Mouse (Mus musculus): Measurements from ENCODE around the gene Tubb4a. TPM values are rescaled to one million over a fixed set of nuclear protein-coding genes. Genes with fewer than 3 reads are reported as not detected.

Gene Tubb4a
- polyA plus RNA-seq, 1 experiment from 2014 or later, result 121 TPM

DNA sequence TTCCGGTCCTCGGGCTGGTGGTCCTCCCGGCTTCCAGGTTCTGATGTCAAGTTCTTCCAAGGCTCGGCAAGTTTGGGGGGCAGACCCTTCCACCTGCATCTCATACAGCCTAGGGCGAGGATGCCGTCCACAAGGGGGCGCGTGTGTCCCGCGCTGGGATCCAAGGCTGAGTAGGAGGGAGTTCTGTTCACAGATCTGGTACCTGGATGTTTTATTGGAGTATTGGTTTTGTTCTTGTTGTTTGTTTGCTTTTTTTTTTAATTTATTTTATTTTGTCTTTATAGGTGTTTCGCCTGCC, 9.0 kb upstream of the Tubb4a start:
- Histone ChIP-seq H3K9me3 (no peaks in the 10 kb centered on the region), H3K27ac (no peak overlapping the region), H3K4me3 (replicated peaks) (peak overlapping the region; percentile 12), H3K36me3 (replicated peaks) (no peaks in the 10 kb centered on the region), H3K27me3 (0 out of 2 replicates have a peak, but pooled peaks cover 3% of the 10 kb centered on the region), H3K4me2 (peak overlapping the region; percentile 53), H3K9ac (no peak overlapping the region), H3K4me1 (peaks cover 16% of the 10 kb centered on the region)
- WGBS, result 2% methylated on average over 11 of the region's 11 CpGs
- peak; percentile 84 for ATAC-seq (ENCODE audit: low FRiP score)

- under 1% methylated on average over 18 of the region's 19 CpGs for WGBS
- H3K27ac ChIP-seq, result no peak overlapping the region; the same call in 1 of the 2 replicates
These were observed 8.5 kb upstream of the Tubb4a start for GRCm38 (mm10) chr17:57095855-57096622.

GRCm38 (mm10) chr17:57094222-57094621, 6.6 kb upstream of the Tubb4a start:
- Histone ChIP-seq H3K4me3 (replicated peaks) (no peak overlapping the region), H3K4me1 (peaks cover 12% of the 10 kb centered on the region; the same call in 1 of the 2 replicates), H3K27ac (no peak overlapping the region), H3K36me3 (replicated peaks) (no peaks in the 10 kb centered on the region), H3K27me3 (peaks cover 3% of the 10 kb centered on the region; the same call in 1 of the 2 replicates), H3K4me2 (no peak overlapping the region), H3K9ac (no peak overlapping the region), H3K9me3 (no peaks in the 10 kb centered on the region)
- ATAC-seq (ENCODE audit: low FRiP score), result no peak
- WGBS, result 93% methylated on average over 3 of the region's 3 CpGs

More at GRCm38 (mm10) chr17:57095855-57096622, 8.5 kb upstream of the Tubb4a start:
- peak overlapping the region; percentile 44; the same call in 1 of the 2 replicates for H3K9ac ChIP-seq
- peak; percentile 85 for ATAC-seq (ENCODE audit: low FRiP score)
- H3K4me1 ChIP-seq, result peaks cover 16% of the 10 kb centered on the region
- H3K36me3 ChIP-seq (replicated peaks), result no peaks in the 10 kb centered on the region
- H3K9me3 ChIP-seq, result no peaks in the 10 kb centered on the region
- peak overlapping the region; percentile 53 for H3K4me2 ChIP-seq
- 0 out of 2 replicates have a peak, but pooled peaks cover 3% of the 10 kb centered on the region for H3K27me3 ChIP-seq
- peak overlapping the region; percentile 12 for H3K4me3 ChIP-seq (replicated peaks)

- no peaks in the 10 kb centered on the region for H3K9me3 ChIP-seq
- peaks cover 10% of the 10 kb centered on the region for H3K36me3 ChIP-seq (replicated peaks)
- no peak overlapping the region for H3K27ac ChIP-seq
- no peak for ATAC-seq (ENCODE audit: low FRiP score)
- H3K4me2 ChIP-seq, result peak overlapping the region; percentile 67
- peaks cover 21% of the 10 kb centered on the region for H3K4me1 ChIP-seq
- 92% methylated on average over 11 of the region's 11 CpGs for WGBS
- no peak overlapping the region; the same call in 1 of the 2 replicates for H3K4me3 ChIP-seq (replicated peaks)
- H3K9ac ChIP-seq, result 0 out of 2 replicates have a peak overlapping the region, but pooled peaks have one; percentile 71
- peaks cover 3% of the 10 kb centered on the region; the same call in 1 of the 2 replicates for H3K27me3 ChIP-seq
These were observed 1.4 kb downstream of the Tubb4a start for GRCm38 (mm10) chr17:57085970-57086757.

- H3K36me3 ChIP-seq (replicated peaks), result peaks cover 26% of the 10 kb centered on the region
- 0 out of 2 replicates have a peak, but pooled peaks cover 3% of the 10 kb centered on the region for H3K27me3 ChIP-seq
- H3K4me1 ChIP-seq, result peaks cover 17% of the 10 kb centered on the region
- ATAC-seq (ENCODE audit: low FRiP score), result no peak
- H3K4me2 ChIP-seq, result no peak overlapping the region
- H3K27ac ChIP-seq, result no peak overlapping the region
- 92% methylated on average over 5 of the region's 5 CpGs for WGBS
- no peaks in the 10 kb centered on the region for H3K9me3 ChIP-seq
- H3K4me3 ChIP-seq (replicated peaks), result no peak overlapping the region
- H3K9ac ChIP-seq, result no peak overlapping the region
These were observed 5.1 kb downstream of the Tubb4a start for GRCm38 (mm10) chr17:57082481-57082880.

- 94% methylated on average over 31 of the region's 31 CpGs for WGBS
- peaks cover 26% of the 10 kb centered on the region for H3K36me3 ChIP-seq (replicated peaks)
These were observed 6.2 kb downstream of the Tubb4a start for GRCm38 (mm10) chr17:57081234-57081842.

GRCm38 (mm10) chr17:57079919-57080318, 7.7 kb downstream of the Tubb4a start:
- ATAC-seq (ENCODE audit: low FRiP score), result no peak

More at GRCm38 (mm10) chr17:57081234-57081842, 6.2 kb downstream of the Tubb4a start:
- no peak overlapping the region for H3K4me3 ChIP-seq (replicated peaks)
- peaks cover 8% of the 10 kb centered on the region for H3K4me1 ChIP-seq
- no peaks in the 10 kb centered on the region for H3K9me3 ChIP-seq
- no peak for ATAC-seq (ENCODE audit: low FRiP score)
- no peak overlapping the region for H3K9ac ChIP-seq
- H3K27ac ChIP-seq, result no peak overlapping the region
- H3K4me2 ChIP-seq, result no peak overlapping the region
- H3K27me3 ChIP-seq, result 0 out of 2 replicates have a peak, but pooled peaks cover 3% of the 10 kb centered on the region

DNA sequence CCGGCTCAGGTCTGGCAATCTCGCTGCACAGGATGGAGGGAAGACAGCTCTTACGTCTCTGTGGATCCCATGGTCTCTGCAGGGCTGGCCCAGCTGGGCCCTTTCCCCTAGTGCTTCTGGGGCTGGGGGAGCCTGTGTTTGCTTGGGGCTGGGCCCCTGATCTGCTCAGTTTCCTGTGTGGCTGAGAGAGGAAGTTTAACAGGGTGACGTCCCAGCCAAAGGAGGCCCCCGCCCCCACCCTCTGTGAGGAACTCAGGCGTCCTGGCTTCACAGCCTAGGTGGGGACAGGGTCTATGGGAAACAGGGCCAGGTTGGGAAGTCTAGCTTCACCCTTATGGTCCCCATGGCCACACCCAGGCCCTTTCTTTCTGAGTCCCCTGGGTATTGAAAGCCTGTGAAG, 9.2 kb downstream of the Tubb4a start, which contains the start of gene Dennd1c:
Dennd1c (minus strand) TSS at position 179 of the 400 bp plus-strand sequence.
- no peak within 1 kb of the TSS for H3K4me3 ChIP-seq (replicated peaks)
- H3K9me3 ChIP-seq, result no peaks in the 10 kb centered on the region
- H3K36me3 ChIP-seq (replicated peaks), result peaks cover 23% of the 10 kb centered on the region
- no peaks in the 10 kb centered on the region for H3K4me1 ChIP-seq
- H3K27ac ChIP-seq, result no peak within 1 kb of the TSS
- no peak within 1 kb of the TSS for H3K9ac ChIP-seq
- 52% methylated on average over 6 of the region's 6 CpGs for WGBS
- no peak within 1 kb of the TSS for H3K4me2 ChIP-seq
- no peak for ATAC-seq (ENCODE audit: low FRiP score)
- H3K27me3 ChIP-seq, result 0 out of 2 replicates have a peak, but pooled peaks cover 5% of the 10 kb centered on the region

More at GRCm38 (mm10) chr17:57079919-57080318, 7.7 kb downstream of the Tubb4a start:
- peaks cover 26% of the 10 kb centered on the region for H3K36me3 ChIP-seq (replicated peaks)
- H3K27me3 ChIP-seq, result 0 out of 2 replicates have a peak, but pooled peaks cover 3% of the 10 kb centered on the region
- no peak overlapping the region for H3K4me2 ChIP-seq
- no peak overlapping the region for H3K4me3 ChIP-seq (replicated peaks)
- peaks cover 4% of the 10 kb centered on the region; the same call in 1 of the 2 replicates for H3K4me1 ChIP-seq
- H3K9ac ChIP-seq, result no peak overlapping the region
- no peaks in the 10 kb centered on the region for H3K9me3 ChIP-seq
- no peak overlapping the region for H3K27ac ChIP-seq
- WGBS, result 84% methylated on average over 3 of the region's 3 CpGs

GRCm38 (mm10) chr17:57076916-57077315, 10.7 kb downstream of the Tubb4a start:
- 61% methylated on average over 3 of the region's 3 CpGs for WGBS
- no peak overlapping the region for H3K4me3 ChIP-seq (replicated peaks)
- no peak for ATAC-seq (ENCODE audit: low FRiP score)

GRCm38 (mm10) chr17:57070699-57071098, 16.9 kb downstream of the Tubb4a start:
- ATAC-seq (ENCODE audit: low FRiP score), result peak; percentile 80
- H3K9ac ChIP-seq, result no peak overlapping the region
- H3K9me3 ChIP-seq, result no peaks in the 10 kb centered on the region
- WGBS, result 4% methylated on average over 11 of the region's 11 CpGs
- H3K27me3 ChIP-seq, result 0 out of 2 replicates have a peak, but pooled peaks cover 3% of the 10 kb centered on the region
- H3K27ac ChIP-seq, result no peak overlapping the region
- H3K4me3 ChIP-seq (replicated peaks), result peak overlapping the region; percentile 24
- H3K36me3 ChIP-seq (replicated peaks), result no peaks in the 10 kb centered on the region
- H3K4me1 ChIP-seq, result peaks cover 7% of the 10 kb centered on the region; the same call in 1 of the 2 replicates
- H3K4me2 ChIP-seq, result peak overlapping the region; percentile 46

More at GRCm38 (mm10) chr17:57076916-57077315, 10.7 kb downstream of the Tubb4a start:
- no peak overlapping the region for H3K4me2 ChIP-seq
- H3K36me3 ChIP-seq (replicated peaks), result peaks cover 23% of the 10 kb centered on the region
- no peaks in the 10 kb centered on the region for H3K9me3 ChIP-seq
- no peaks in the 10 kb centered on the region for H3K4me1 ChIP-seq
- H3K27me3 ChIP-seq, result 0 out of 2 replicates have a peak, but pooled peaks cover 5% of the 10 kb centered on the region
- H3K27ac ChIP-seq, result no peak overlapping the region
- H3K9ac ChIP-seq, result no peak overlapping the region

DNA sequence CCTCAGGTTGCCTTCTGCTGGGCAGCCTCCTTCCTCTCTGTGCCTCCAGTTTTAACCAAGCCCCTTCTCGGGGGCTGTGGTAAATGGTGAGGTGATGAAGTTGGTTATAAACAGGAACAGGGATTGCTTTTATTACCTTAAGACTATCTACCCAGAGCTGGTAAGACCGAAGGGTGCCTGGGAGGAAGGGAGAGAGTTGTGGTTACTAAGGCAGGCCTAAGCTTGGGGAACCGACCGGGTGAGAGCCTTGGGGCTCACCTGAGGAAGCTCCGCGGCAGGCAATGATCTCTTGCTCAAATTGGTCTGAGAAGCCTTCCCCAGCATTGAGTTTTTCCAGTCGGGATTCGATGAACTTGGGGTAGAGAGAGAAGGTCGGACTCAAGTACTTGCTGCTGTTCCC, 17.3 kb downstream of the Tubb4a start:
- Histone ChIP-seq H3K4me3 (replicated peaks) (peak overlapping the region; percentile 24), H3K4me2 (peak overlapping the region; percentile 46), H3K27me3 (peaks cover 6% of the 10 kb centered on the region; the same call in 1 of the 2 replicates), H3K9ac (peak overlapping the region; percentile 12; the same call in 1 of the 2 replicates), H3K36me3 (replicated peaks) (no peaks in the 10 kb centered on the region), H3K4me1 (peaks cover 7% of the 10 kb centered on the region; the same call in 1 of the 2 replicates), H3K9me3 (no peaks in the 10 kb centered on the region), H3K27ac (no peak overlapping the region)
- 0 out of 2 replicates have a peak, but pooled peaks have one; percentile 2 for ATAC-seq (ENCODE audit: low FRiP score)
- WGBS, result 13% methylated on average over 9 of the region's 9 CpGs

Data from forebrain, embryonic 12.5 days (tissue).